Mouse (Mus musculus): ENCODE data around the gene Cox8a.

GRCm38 (mm10) chr19:7192561-7192967 lies 24.9 kb downstream of the Cox8a start:
- no peak for TF ChIP-seq GATA1 (IDR thresholded peaks at IDR 0.05; ENCODE audit: low read length)
- TF ChIP-seq TAL1 (IDR thresholded peaks at IDR 0.05; ENCODE audit: low read length): no peak

All from erythroblast, embryonic 14.5 days (primary cell).